Mouse (Mus musculus) G1E (cell line): ENCODE measurements around the gene Hyal3.

ENCODE experiments used
- CTCF ChIP-seq: IDR thresholded peaks from 2 replicates; pipeline ENCODE4 v1.5.1; 2012; ENCODE audit warnings: low read depth, low read length, inconsistent platforms, mixed read lengths
- GATA1 ChIP-seq: IDR thresholded peaks from 2 replicates; pipeline ENCODE4 v1.6.1; 2012; ENCODE audit warnings: borderline replicate concordance, low read length, inconsistent platforms, mixed read lengths
- POLR2AphosphoS5 ChIP-seq: IDR thresholded peaks from 2 replicates; pipeline ENCODE4 v1.6.1; 2012; ENCODE audit warnings: low read depth, low read length, inconsistent platforms; ENCODE audit not compliant: insufficient replicate concordance
- TAL1 ChIP-seq: conservative IDR thresholded peaks from 2 replicates; pipeline ENCODE4 v1.6.1; 2012; ENCODE audit warnings: low read depth, low read length, inconsistent platforms, mixed read lengths

- no peak for TF ChIP-seq CTCF
- TF ChIP-seq POLR2AphosphoS5: no peak
- TF ChIP-seq GATA1: no peak
- TF ChIP-seq TAL1: no peak
Measured at GRCm38 (mm10) chr9:107590058-107590772, 9.6 kb downstream of the Hyal3 start.
